Mouse (Mus musculus) neural tube, embryonic 11.5 days (tissue): ENCODE measurements around the gene Rab3il1. TPM values are rescaled to one million over a fixed set of nuclear protein-coding genes. Genes with fewer than 3 reads are reported as not detected.

Experiments used
- ATAC-seq: fragments of 200-750 bp; cut with Nextera tagmentation; 2 replicates; pipeline ENCODE4 v1.8.0; 2017; ENCODE audit warnings: moderate number of reproducible peaks, mild to moderate bottlenecking, moderate TSS enrichment, moderate library complexity; ENCODE audit not compliant: insufficient read depth, low FRiP score, low TSS enrichment
- DNase-seq: peaks from one replicate; pipeline ENCODE4 v3.0.0-alpha.2; 2015; ENCODE audit warnings: low spot score
- H3K27ac ChIP-seq: fragments of 300-500 bp; sonication (generic); 2 replicates; pipeline ENCODE4 v1.5.1; 2014; ENCODE audit warnings: low read depth, mild to moderate bottlenecking, low read length
- H3K27me3 ChIP-seq: fragments of 300-500 bp; sonication (generic); 2 replicates; pipeline ENCODE4 v1.6.1; 2014; ENCODE audit warnings: mild to moderate bottlenecking, low read length, mixed read lengths; ENCODE audit not compliant: control insufficient read depth, insufficient read depth
- H3K36me3 ChIP-seq: fragments of 300-500 bp; sonication (generic); 2 replicates; pipeline ENCODE4 v1.6.1; 2014; ENCODE audit warnings: mild to moderate bottlenecking, low read length, moderate library complexity, mixed read lengths; ENCODE audit not compliant: control insufficient read depth, insufficient read depth
- H3K4me1 ChIP-seq: fragments of 300-500 bp; sonication (generic); 2 replicates; pipeline ENCODE4 v1.6.1; 2014; ENCODE audit warnings: low read length, mixed read lengths; ENCODE audit not compliant: control insufficient read depth, insufficient read depth
- H3K4me2 ChIP-seq: fragments of 300-500 bp; sonication (generic); 2 replicates; pipeline ENCODE4 v1.6.1; 2014; ENCODE audit warnings: low read depth, mild to moderate bottlenecking, moderate library complexity
- H3K4me3 ChIP-seq: fragments of 300-500 bp; sonication (generic); 2 replicates; pipeline ENCODE4 v1.5.1; 2014; ENCODE audit warnings: low read depth, low read length
- H3K9ac ChIP-seq: fragments of 300-500 bp; sonication (generic); 2 replicates; pipeline ENCODE4 v1.6.1; 2014; ENCODE audit warnings: mild to moderate bottlenecking, low read length
- H3K9me3 ChIP-seq: fragments of 300-500 bp; sonication (generic); 2 replicates; pipeline ENCODE4 v1.6.1; 2016; ENCODE audit warnings: low read length; ENCODE audit not compliant: control insufficient read depth
- WGBS: fragments of 180-500 bp; shearing (Covaris S2); extraction: QIAGEN DNeasy Blood & Tissue Kit; methylation state at CpG from one replicate; pipeline ENCODE4 v1.1.7; 2014; 5-methylcytosine and 5-hydroxymethylcytosine counted together
- polyA plus RNA-seq: library from polyadenylated mRNA; unstranded; fragments of >200 nt; fragmentation: Nextera tagmentation; extraction: Ambion mirVana; gene quantifications from 2 replicates; pipeline ENCODE4 v1.2.1, GENCODE M21; 2014

The Rab3il1 gene
- polyA plus RNA-seq, 1 experiment from 2014 or later = 43.0 TPM

GRCm38 (mm10) chr19:9998736-9999486, 2.6 kb upstream of the Rab3il1 start:
- no peak overlapping the region for H3K27ac ChIP-seq
- ATAC-seq (no peak), DNase-seq (no peak)
- no peak overlapping the region for H3K4me3 ChIP-seq
- H3K9me3 ChIP-seq = no peaks in the 10 kb centered on the region
- no peaks in the 10 kb centered on the region for H3K27me3 ChIP-seq
- H3K36me3 ChIP-seq = no peaks in the 10 kb centered on the region
- H3K4me2 ChIP-seq = no peak overlapping the region
- no peaks in the 10 kb centered on the region for H3K4me1 ChIP-seq
- WGBS = 76% methylated on average over 13 of the region's 13 CpGs
- no peak overlapping the region for H3K9ac ChIP-seq

- H3K4me2 ChIP-seq = no peak overlapping the region
- no peaks in the 10 kb centered on the region for H3K27me3 ChIP-seq
- no peaks in the 10 kb centered on the region for H3K4me1 ChIP-seq
- no peak overlapping the region for H3K4me3 ChIP-seq
- ATAC-seq = no peak
- no peak overlapping the region for H3K27ac ChIP-seq
- H3K9me3 ChIP-seq = no peaks in the 10 kb centered on the region
- no peak for DNase-seq
- no peak overlapping the region for H3K9ac ChIP-seq
- H3K36me3 ChIP-seq = no peaks in the 10 kb centered on the region
- 28% methylated on average over 3 of the region's 3 CpGs for WGBS
Observed at GRCm38 (mm10) chr19:10000330-10000729, 1.1 kb upstream of the Rab3il1 start.

GRCm38 (mm10) chr19:10003696-10004095, 2.2 kb downstream of the Rab3il1 start:
- Histone ChIP-seq H3K4me2 (no peak overlapping the region), H3K9me3 (no peaks in the 10 kb centered on the region), H3K9ac (no peak overlapping the region), H3K36me3 (no peaks in the 10 kb centered on the region), H3K27ac (no peak overlapping the region), H3K4me3 (no peak overlapping the region), H3K4me1 (no peaks in the 10 kb centered on the region), H3K27me3 (no peaks in the 10 kb centered on the region)
- WGBS = 90% methylated on average over 1 of the region's 1 CpGs
- ATAC-seq (no peak), DNase-seq (no peak)

GRCm38 (mm10) chr19:10011408-10011807, 9.9 kb downstream of the Rab3il1 start:
- no peaks in the 10 kb centered on the region for H3K9me3 ChIP-seq
- H3K27me3 ChIP-seq = no peaks in the 10 kb centered on the region
- H3K36me3 ChIP-seq = no peaks in the 10 kb centered on the region
- no peak overlapping the region for H3K27ac ChIP-seq
- WGBS = 72% methylated on average over 1 of the region's 1 CpGs
- no peak overlapping the region for H3K4me2 ChIP-seq
- no peak overlapping the region for H3K4me3 ChIP-seq
- ATAC-seq (no peak), DNase-seq (no peak)
- H3K9ac ChIP-seq = no peak overlapping the region
- no peaks in the 10 kb centered on the region for H3K4me1 ChIP-seq

- Histone ChIP-seq H3K4me1 (0 out of 2 replicates have a peak, but pooled peaks cover 3% of the 10 kb centered on the region), H3K9me3 (no peaks in the 10 kb centered on the region), H3K4me3 (no peak overlapping the region), H3K27me3 (no peaks in the 10 kb centered on the region), H3K36me3 (no peaks in the 10 kb centered on the region), H3K4me2 (no peak overlapping the region), H3K9ac (no peak overlapping the region; the same call in 1 of the 2 replicates), H3K27ac (peak overlapping the region; percentile 77)
- ATAC-seq (no peak), DNase-seq (peak; percentile 64)
- WGBS = 39% methylated on average over 6 of the region's 6 CpGs
Observed at GRCm38 (mm10) chr19:10012827-10013278, 11.4 kb downstream of the Rab3il1 start.

- Histone ChIP-seq H3K27ac (peak overlapping the region; percentile 77), H3K4me1 (0 out of 2 replicates have a peak, but pooled peaks cover 3% of the 10 kb centered on the region), H3K9ac (no peak overlapping the region), H3K36me3 (no peaks in the 10 kb centered on the region), H3K27me3 (no peaks in the 10 kb centered on the region), H3K4me2 (no peak overlapping the region), H3K9me3 (no peaks in the 10 kb centered on the region), H3K4me3 (no peak overlapping the region)
- 58% methylated on average over 3 of the region's 3 CpGs for WGBS
- DNase-seq (no peak), ATAC-seq (no peak)
Observed at GRCm38 (mm10) chr19:10013348-10013747, 11.9 kb downstream of the Rab3il1 start.

- no peak for ATAC-seq
- no peak overlapping the region for H3K4me2 ChIP-seq
- DNase-seq = peak; percentile 66
Observed at GRCm38 (mm10) chr19:10013913-10014312, 12.4 kb downstream of the Rab3il1 start.

GRCm38 (mm10) chr19:10014824-10015223, 13.4 kb downstream of the Rab3il1 start:
- Histone ChIP-seq H3K27ac (no peak overlapping the region), H3K4me1 (peaks cover 6% of the 10 kb centered on the region; the same call in 1 of the 2 replicates), H3K9me3 (no peaks in the 10 kb centered on the region), H3K4me2 (no peak overlapping the region), H3K27me3 (no peaks in the 10 kb centered on the region), H3K4me3 (no peak overlapping the region), H3K36me3 (no peaks in the 10 kb centered on the region), H3K9ac (no peak overlapping the region)
- WGBS = 85% methylated on average over 13 of the region's 13 CpGs
- DNase-seq (no peak), ATAC-seq (no peak)

More at GRCm38 (mm10) chr19:10013913-10014312, 12.4 kb downstream of the Rab3il1 start:
- WGBS = 49% methylated on average over 5 of the region's 5 CpGs
- Histone ChIP-seq H3K9me3 (no peaks in the 10 kb centered on the region), H3K36me3 (no peaks in the 10 kb centered on the region), H3K9ac (no peak overlapping the region), H3K27me3 (no peaks in the 10 kb centered on the region), H3K4me1 (peaks cover 6% of the 10 kb centered on the region; the same call in 1 of the 2 replicates), H3K4me3 (no peak overlapping the region), H3K27ac (peak overlapping the region; percentile 77; the same call in 1 of the 2 replicates)

- no peaks in the 10 kb centered on the region for H3K27me3 ChIP-seq
- no peak overlapping the region for H3K9ac ChIP-seq
- ATAC-seq = no peak
- DNase-seq = no peak
- no peaks in the 10 kb centered on the region for H3K36me3 ChIP-seq
- no peak overlapping the region for H3K4me3 ChIP-seq
- no peaks in the 10 kb centered on the region for H3K9me3 ChIP-seq
- WGBS = 68% methylated on average over 4 of the region's 4 CpGs
- no peak overlapping the region for H3K27ac ChIP-seq
- H3K4me2 ChIP-seq = no peak overlapping the region
- peaks cover 6% of the 10 kb centered on the region; the same call in 1 of the 2 replicates for H3K4me1 ChIP-seq
Observed at GRCm38 (mm10) chr19:10015442-10015841, 14.0 kb downstream of the Rab3il1 start.
